Mouse (Mus musculus) adrenal gland, adult (tissue): ENCODE measurements around the gene Irf9.
A peak's percentile ranks its signal among the peaks of the same experiment; 100 is the strongest.

Experiments
- DNase-seq, 2 experiments: peaks; one replicate each; pipeline ENCODE4 v3.0.0; 2022 to 2023; ENCODE audit warnings: low spot score in 1 of 2; ENCODE audit not compliant: inconsistent age in 2 of 2

Gene Irf9

DNA sequence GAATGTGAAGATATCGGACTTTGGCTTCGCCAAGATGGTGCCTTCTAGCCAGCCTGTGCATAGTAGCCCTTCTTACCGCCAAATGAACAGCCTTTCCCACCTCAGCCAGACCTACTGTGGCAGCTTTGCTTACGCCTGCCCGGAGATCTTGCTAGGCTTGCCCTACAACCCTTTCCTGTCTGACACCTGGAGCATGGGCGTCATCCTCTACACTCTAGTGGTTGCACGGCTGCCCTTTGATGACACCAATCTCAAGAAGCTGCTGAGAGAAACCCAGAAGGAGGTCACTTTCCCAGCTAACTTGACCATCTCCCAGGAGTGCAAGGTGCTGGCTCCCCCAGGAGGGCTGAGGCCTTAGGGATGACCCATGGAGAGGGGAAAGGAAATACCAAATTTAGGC lies 48.2 kb downstream of the Irf9 start:
- no peak for DNase-seq

GRCm38 (mm10) chr14:55656935-55657334 lies 53.6 kb downstream of the Irf9 start:
- no peak for DNase-seq

DNA sequence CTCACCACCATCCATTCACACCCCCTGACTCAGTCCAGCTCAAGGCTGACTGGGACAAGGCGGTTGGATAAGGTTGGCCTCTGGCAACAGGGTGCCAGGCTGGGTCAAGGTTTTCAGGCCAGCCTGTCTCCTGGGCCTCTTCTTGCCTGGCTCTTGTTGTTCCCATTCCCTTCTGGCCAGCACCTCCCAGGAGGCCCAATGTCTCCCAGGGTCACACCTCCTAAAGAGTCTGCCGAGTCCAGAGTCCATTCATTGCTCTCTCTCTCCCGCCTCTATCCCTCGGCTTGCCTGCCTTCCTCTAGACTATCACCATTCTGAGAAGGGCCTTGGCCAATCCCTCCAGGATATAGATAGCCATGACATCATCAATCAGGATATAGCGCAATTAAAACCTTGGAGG lies 54.6 kb downstream of the Irf9 start:
- DNase-seq, result peak; percentile 83 to 90
